Mouse (Mus musculus) macrophage (primary cell): ENCODE data around the gene Gm10521. TPM values are rescaled to one million over a fixed set of nuclear protein-coding genes. Genes with fewer than 3 reads are reported as not detected.
"Not testable (repeated sequence)": the region's sequence is repeated elsewhere in the genome, so short reads cannot be mapped to it uniquely, and the experiment has no call there.

ENCODE experiments used
- H3K27ac ChIP-seq: fragments of 350-480 bp; formaldehyde crosslinking; 2 replicates; pipeline ENCODE4 v1.9.0; 2021
- H3K36me3 ChIP-seq: fragments of 350-480 bp; formaldehyde crosslinking; 2 replicates; pipeline ENCODE4 v1.9.0; 2021; ENCODE audit errors: inconsistent target
- H3K4me3 ChIP-seq: fragments of 350-480 bp; formaldehyde crosslinking; 2 replicates; pipeline ENCODE4 v1.9.0; 2021; ENCODE audit errors: inconsistent target
- H3K79me2 ChIP-seq: fragments of 350-480 bp; formaldehyde crosslinking; 2 replicates; pipeline ENCODE4 v1.9.0; 2021; ENCODE audit errors: inconsistent target
- WGBS: methylation state at CpG from one replicate; pipeline ENCODE4 v1.1.7; 2026; ENCODE audit warnings: inconsistent platforms; ENCODE audit not compliant: missing documents; 5-methylcytosine and 5-hydroxymethylcytosine counted together
- polyA plus RNA-seq: library from polyadenylated mRNA; stranded (reverse); fragments of 250-400 nt; gene quantifications from 3 replicates; pipeline ENCODE4 v1.2.4, GENCODE M21; 2018; ENCODE audit warnings: inconsistent platforms
- total RNA-seq, 78 experiments: library from RNA; depleted of rRNA; stranded (reverse); fragments of 250-400 nt; gene quantifications; 1 replicate in 9 of 78; 2 replicates in 24 of 78; 3 replicates in 43 of 78; 4 replicates in 2 of 78; pipeline ENCODE4 v1.2.4; 2018; ENCODE audit warnings: inconsistent platforms in 56 of 78

Gene Gm10521
- total RNA-seq (2018; cell fraction: chromatin; rRNA removed), result 100 to 1,000 TPM in 21 of 26 experiments, 10 to 100 TPM in 5; 23.0 to 410 (median 222) TPM
- 10 to 100 TPM in 13 of 26 experiments, 1 to 10 TPM in 13; 2.8 to 24.5 (median 10.0) TPM for total RNA-seq (2018; cell fraction: cytosol; rRNA removed)
- total RNA-seq (2018; cell fraction: nucleus; rRNA removed), result 100 to 1,000 TPM in 15 of 26 experiments, 10 to 100 TPM in 11; 29.2 to 375 (median 110) TPM
- 14.1 to 35.5 TPM (median 19.0 TPM) in 3 replicates for polyA plus RNA-seq

DNA sequence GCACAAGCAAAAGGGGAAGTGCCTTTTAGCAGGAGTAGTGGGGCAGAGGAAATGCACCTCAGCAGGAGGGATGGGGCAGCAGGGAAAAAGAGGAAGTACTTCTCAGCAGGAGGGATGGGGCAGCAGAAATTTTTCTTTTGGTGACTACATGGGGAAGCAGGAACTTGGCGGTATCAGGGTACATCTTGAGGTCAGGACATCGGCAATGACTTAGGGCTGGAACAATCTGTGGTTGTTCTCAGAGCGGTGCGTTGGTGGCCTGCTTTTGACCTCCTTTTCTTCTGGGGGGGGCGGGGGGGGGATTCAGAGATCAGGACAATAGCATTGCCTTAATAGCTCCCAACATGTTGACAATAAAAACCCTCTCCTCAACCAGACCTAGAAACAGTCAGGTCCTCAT lies at the start of gene Gm10521:
TSS of gene Gm10521 (plus strand) at position 301 of the 400 bp plus-strand sequence.
- not testable (repeated sequence) for H3K79me2 ChIP-seq, H3K27ac ChIP-seq, H3K4me3 ChIP-seq
- 93% methylated on average over 3 of the region's 5 CpGs for WGBS
- peaks cover 68% of the 10 kb centered on the region for H3K36me3 ChIP-seq

GRCm38 (mm10) chr1:171848201-171848600 lies 47.3 kb upstream of the Gm10521 start:
- Histone ChIP-seq H3K36me3 (peaks cover 10% of the 10 kb centered on the region; the same call in 1 of the 2 replicates), H3K79me2 (peaks cover 89% of the 10 kb centered on the region), H3K4me3 (no peak overlapping the region), H3K27ac (peak overlapping the region; percentile 97)

- peak overlapping the region; percentile 97 for H3K27ac ChIP-seq
- WGBS, result 93% methylated on average over 4 of the region's 4 CpGs
- H3K79me2 ChIP-seq, result peaks cover 89% of the 10 kb centered on the region
- peaks cover 10% of the 10 kb centered on the region; the same call in 1 of the 2 replicates for H3K36me3 ChIP-seq
- H3K4me3 ChIP-seq, result no peak overlapping the region
Measured at GRCm38 (mm10) chr1:171848757-171849156, 46.7 kb upstream of the Gm10521 start.

GRCm38 (mm10) chr1:171849454-171849853 lies 46.0 kb upstream of the Gm10521 start:
- WGBS, result 0% methylated on average over 5 of the region's 5 CpGs
- peaks cover 94% of the 10 kb centered on the region for H3K79me2 ChIP-seq
- H3K36me3 ChIP-seq, result peaks cover 13% of the 10 kb centered on the region; the same call in 1 of the 2 replicates
- peak overlapping the region; percentile 97 for H3K27ac ChIP-seq
- no peak overlapping the region for H3K4me3 ChIP-seq

GRCm38 (mm10) chr1:171865467-171865866 lies 30.0 kb upstream of the Gm10521 start:
- peaks cover 69% of the 10 kb centered on the region for H3K79me2 ChIP-seq
- peaks cover 58% of the 10 kb centered on the region for H3K36me3 ChIP-seq
- H3K27ac ChIP-seq, result no peak overlapping the region
- no peak overlapping the region for H3K4me3 ChIP-seq
- 98% methylated on average over 4 of the region's 4 CpGs for WGBS

GRCm38 (mm10) chr1:171886989-171887388 lies 8.5 kb upstream of the Gm10521 start:
- no peak overlapping the region for H3K27ac ChIP-seq
- H3K79me2 ChIP-seq, result no peaks in the 10 kb centered on the region
- peaks cover 90% of the 10 kb centered on the region for H3K36me3 ChIP-seq
- H3K4me3 ChIP-seq, result no peak overlapping the region
- 82% methylated on average over 1 of the region's 1 CpGs for WGBS

- 94% methylated on average over 1 of the region's 1 CpGs for WGBS
Measured at GRCm38 (mm10) chr1:171904011-171904410, 8.5 kb downstream of the Gm10521 start.

GRCm38 (mm10) chr1:171915638-171916458 lies 20.4 kb downstream of the Gm10521 start:
- H3K27ac ChIP-seq, result no peak overlapping the region
- 84% methylated on average over 13 of the region's 13 CpGs for whole genome bisulfite sequencing

More at GRCm38 (mm10) chr1:171904011-171904410, 8.5 kb downstream of the Gm10521 start:
- H3K4me3 ChIP-seq, result no peak overlapping the region
- no peak overlapping the region for H3K27ac ChIP-seq
- H3K36me3 ChIP-seq, result peaks cover 42% of the 10 kb centered on the region
- no peaks in the 10 kb centered on the region for H3K79me2 ChIP-seq

DNA sequence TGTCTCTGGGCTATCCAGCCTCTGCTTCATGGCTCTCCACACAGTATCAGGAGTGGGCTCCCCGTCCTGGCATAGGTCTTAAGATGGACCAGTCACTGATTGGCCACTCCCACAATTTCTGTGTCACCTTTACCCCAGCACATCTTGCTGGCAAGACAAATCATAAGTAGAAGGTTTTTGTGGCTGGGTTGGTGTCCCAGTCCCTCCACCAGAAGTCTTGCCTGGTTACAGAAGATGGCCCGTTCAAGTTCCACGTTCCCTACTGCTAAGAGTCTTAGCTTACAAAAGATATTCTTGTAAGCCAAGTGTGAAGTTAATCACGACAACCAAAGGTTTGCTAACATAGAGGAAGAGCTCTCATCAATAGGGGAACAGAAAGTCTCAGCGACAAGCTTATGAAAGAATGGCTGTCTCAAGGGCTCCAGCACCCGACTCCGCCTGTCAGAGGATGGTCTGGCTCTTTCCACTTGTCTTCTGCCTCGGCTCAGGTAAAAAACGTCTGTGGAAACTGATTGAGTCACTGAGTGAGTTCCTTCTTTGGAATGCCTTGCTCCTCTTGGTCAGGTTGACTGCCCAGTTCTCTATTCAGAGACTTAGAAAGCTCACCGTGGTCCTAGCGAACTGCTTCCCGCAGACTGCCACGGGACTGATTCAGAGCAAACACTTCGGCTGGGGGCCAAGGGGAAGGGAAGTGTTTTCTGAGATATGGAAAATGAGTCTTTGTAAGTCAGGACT lies 22.0 kb downstream of the Gm10521 start, which contains the start of gene Slamf6:
TSS of gene Slamf6 (plus strand) at position 211 of the 735 bp plus-strand sequence.
- H3K36me3 ChIP-seq, result no peaks in the 10 kb centered on the region
- peak within 1 kb of the TSS; percentile 4; the same call in 1 of the 2 replicates for H3K4me3 ChIP-seq
- 11% methylated on average over 14 of the region's 14 CpGs for WGBS
- H3K27ac ChIP-seq, result no peak within 1 kb of the TSS
- H3K79me2 ChIP-seq, result no peaks in the 10 kb centered on the region

More at GRCm38 (mm10) chr1:171915638-171916458, 20.4 kb downstream of the Gm10521 start:
- H3K79me2 ChIP-seq, result no peaks in the 10 kb centered on the region
- H3K36me3 ChIP-seq, result no peaks in the 10 kb centered on the region
- H3K4me3 ChIP-seq, result no peak overlapping the region

GRCm38 (mm10) chr1:171918136-171918920 lies 22.9 kb downstream of the Gm10521 start:
- 69% methylated on average over 12 of the region's 12 CpGs for WGBS
- Histone ChIP-seq H3K79me2 (no peaks in the 10 kb centered on the region), H3K27ac (no peak overlapping the region), H3K36me3 (no peaks in the 10 kb centered on the region), H3K4me3 (no peak overlapping the region)

DNA sequence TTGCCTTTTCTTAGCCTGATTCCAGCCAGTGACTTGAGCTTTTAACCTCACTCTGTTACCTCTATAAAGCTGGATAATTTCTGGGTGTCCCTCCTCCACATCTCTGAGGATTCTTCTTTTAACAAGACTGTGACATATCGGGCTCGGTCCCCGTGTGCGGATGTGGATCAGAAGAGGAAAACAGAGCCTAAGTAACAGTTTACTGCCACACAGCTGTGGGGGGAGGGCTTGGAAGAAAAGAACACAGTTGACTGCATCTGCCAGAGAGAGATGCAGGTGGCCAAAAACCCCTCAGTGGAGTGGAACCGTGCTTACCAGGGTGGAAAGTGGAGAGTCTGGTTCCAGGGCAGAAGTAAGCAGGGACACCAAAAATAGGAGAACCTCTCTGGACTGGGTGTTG lies 23.7 kb downstream of the Gm10521 start:
- Histone ChIP-seq H3K36me3 (no peaks in the 10 kb centered on the region), H3K79me2 (no peaks in the 10 kb centered on the region), H3K4me3 (no peak overlapping the region), H3K27ac (no peak overlapping the region)
- 88% methylated on average over 5 of the region's 5 CpGs for WGBS

GRCm38 (mm10) chr1:171919901-171920510 lies 24.5 kb downstream of the Gm10521 start:
- Histone ChIP-seq H3K36me3 (no peaks in the 10 kb centered on the region), H3K27ac (no peak overlapping the region), H3K79me2 (no peaks in the 10 kb centered on the region), H3K4me3 (no peak overlapping the region)
- 91% methylated on average over 5 of the region's 6 CpGs for WGBS

DNA sequence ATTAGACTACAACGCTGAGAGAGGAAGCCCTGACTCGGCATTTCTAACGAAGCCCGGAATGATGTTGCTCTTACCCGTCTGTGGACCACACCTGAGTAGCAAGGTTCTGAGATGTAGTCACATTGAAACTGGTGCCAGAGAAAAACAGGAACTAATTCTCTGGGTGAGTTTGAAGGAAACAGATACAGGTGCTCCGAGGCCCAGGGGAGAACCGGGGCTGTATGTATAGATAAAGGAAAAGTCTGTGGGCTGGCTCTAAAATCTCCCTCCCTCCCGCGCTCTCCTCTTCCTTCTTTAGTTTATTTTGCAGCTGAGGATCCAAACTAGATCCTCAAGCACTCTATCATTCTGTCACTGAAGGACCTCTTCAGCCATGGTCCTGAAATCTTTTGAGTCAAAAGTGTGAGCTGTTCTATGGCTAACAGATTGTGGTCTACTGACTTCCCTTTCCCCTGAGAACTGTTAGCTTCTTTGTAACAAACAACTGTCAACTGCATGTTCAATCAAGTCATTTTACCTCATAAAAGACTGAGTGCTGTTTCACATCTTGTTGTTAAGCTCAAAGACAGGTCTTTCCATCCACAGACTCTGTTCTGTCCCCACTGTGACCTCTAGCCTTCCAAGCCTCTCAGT lies 25.6 kb downstream of the Gm10521 start:
- H3K36me3 ChIP-seq, result no peaks in the 10 kb centered on the region
- H3K4me3 ChIP-seq, result no peak overlapping the region
- WGBS, result 18% methylated on average over 9 of the region's 9 CpGs
- H3K79me2 ChIP-seq, result no peaks in the 10 kb centered on the region
- no peak overlapping the region for H3K27ac ChIP-seq
